Mouse (Mus musculus) ES-E14 (cell line): Measurements from ENCODE around the gene Ptprn2.

Source experiments
- CHD2 ChIP-seq: IDR thresholded peaks from 2 replicates; pipeline ENCODE4 v1.6.1; 2014; ENCODE audit warnings: mild to moderate bottlenecking, low read depth, low read length, inconsistent platforms
- HCFC1 ChIP-seq: IDR thresholded peaks from 2 replicates; pipeline ENCODE4 v1.6.1; 2012; ENCODE audit warnings: low read length, inconsistent platforms, borderline replicate concordance; ENCODE audit not compliant: insufficient read depth
- MAFK ChIP-seq: IDR thresholded peaks from 2 replicates; pipeline ENCODE4 v1.6.1; 2014; ENCODE audit warnings: mild to moderate bottlenecking, low read depth, low read length, inconsistent platforms; ENCODE audit not compliant: insufficient read depth
- ZC3H11A ChIP-seq: IDR thresholded peaks from 2 replicates; pipeline ENCODE4 v1.6.1; 2012; ENCODE audit warnings: low read depth, mild to moderate bottlenecking, inconsistent platforms, low read length, borderline replicate concordance
- ZNF384 ChIP-seq: IDR thresholded peaks from 2 replicates; pipeline ENCODE4 v1.6.1; 2012; ENCODE audit warnings: low read depth, low read length, inconsistent platforms

DNA sequence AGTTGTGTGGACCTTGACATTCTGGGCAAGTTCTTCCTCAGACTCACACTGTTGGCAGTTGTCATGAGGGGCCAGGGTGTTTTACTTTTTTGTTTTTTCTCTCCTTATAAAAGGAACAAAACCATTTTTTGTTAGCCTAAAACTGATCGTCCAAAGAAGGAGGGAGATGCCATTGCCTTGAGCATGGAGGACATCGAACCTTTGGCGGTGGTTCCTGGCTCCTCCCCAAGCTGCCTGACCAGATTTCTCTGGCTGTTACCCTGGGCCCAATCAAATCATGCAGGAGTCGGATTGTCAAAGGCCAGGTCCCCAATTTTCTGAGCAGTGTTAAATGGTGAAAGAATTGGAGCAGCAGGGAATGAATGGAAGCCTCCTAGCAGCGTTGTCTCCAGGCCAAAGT lies 116.4 kb downstream of the Ptprn2 start:
- TF ChIP-seq HCFC1 (no peak), ZC3H11A (no peak), ZNF384 (no peak), CHD2 (no peak), MAFK (no peak)
